Mouse (Mus musculus) myocyte (in vitro differentiated cells): Measurements from ENCODE around the gene Cyp4f40.

Experiments used
- E2F4 ChIP-seq: IDR thresholded peaks from one replicate; pipeline ENCODE4 v1.6.1; 2011; ENCODE audit warnings: mild to moderate bottlenecking, control low read depth, moderate library complexity; ENCODE audit not compliant: insufficient read depth
- MAX ChIP-seq: IDR thresholded peaks from one replicate; pipeline ENCODE4 v1.6.1; 2011; ENCODE audit warnings: low read depth, mild to moderate bottlenecking, control low read depth
- POLR2A ChIP-seq: IDR thresholded peaks from one replicate; pipeline ENCODE4 v1.6.1; 2011; ENCODE audit warnings: low read depth, mild to moderate bottlenecking, control low read depth, moderate library complexity; ENCODE audit not compliant: insufficient read length

GRCm38 (mm10) chr17:32653860-32654259 is 4.8 kb upstream of the Cyp4f40 start:
- no peak for TF ChIP-seq MAX
- TF ChIP-seq E2F4: no peak
- TF ChIP-seq POLR2A: no peak
